Mouse (Mus musculus): ENCODE results near the gene Olfr1380. TPM values are rescaled to one million over a fixed set of nuclear protein-coding genes. Genes with fewer than 3 reads are reported as not detected.

Olfr1380 gene
- polyA plus RNA-seq (2015; fragmentation: Nextera tagmentation; extraction: Ambion mirVana): not detected in 2 replicates

DNA sequence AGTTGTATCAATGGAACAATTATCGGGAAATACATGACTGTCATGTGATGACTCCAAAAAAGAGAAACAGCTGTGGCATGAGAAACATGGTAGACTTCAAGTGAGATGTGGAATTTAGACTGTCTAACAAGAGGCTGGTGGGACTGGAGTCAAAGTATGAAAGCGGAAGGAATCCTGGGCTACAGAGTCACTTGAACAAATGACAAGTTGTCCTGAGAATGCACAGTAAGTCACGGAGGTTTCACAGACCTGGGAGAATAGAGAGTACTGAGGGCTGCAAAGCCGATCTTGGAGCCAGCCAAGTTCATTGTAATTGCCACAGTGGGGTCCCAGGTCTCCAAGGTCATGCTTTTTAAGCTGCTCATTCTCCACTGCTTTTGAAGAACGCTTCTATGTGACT, at the start of gene Olfr1380:
Gene Olfr1380 (plus strand): TSS at position 301 of the 400 bp plus-strand sequence.

DNA sequence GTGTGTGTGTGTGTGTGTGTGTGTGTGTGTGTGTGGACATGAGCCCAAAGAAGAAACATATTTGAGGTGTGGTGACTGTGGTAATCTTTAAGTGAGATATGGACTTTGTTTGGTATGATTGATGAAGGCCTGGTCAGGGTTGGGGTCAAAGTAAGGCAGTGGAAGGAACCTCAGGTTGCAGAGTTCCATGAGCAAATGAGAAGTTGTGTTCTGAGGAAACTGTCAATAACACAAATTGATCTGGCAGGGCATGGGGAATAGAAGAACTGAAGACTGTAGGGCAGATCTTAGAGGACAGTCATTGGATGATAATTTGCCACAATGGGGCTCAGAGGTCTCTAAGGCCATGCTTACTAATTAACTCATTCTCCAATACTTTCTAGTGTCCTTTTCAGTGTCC, 37.3 kb upstream of the Olfr1380 start, which contains the start of gene Olfr1383:
Gene Olfr1383 (plus strand): TSS at position 301 of the 400 bp plus-strand sequence.

DNA sequence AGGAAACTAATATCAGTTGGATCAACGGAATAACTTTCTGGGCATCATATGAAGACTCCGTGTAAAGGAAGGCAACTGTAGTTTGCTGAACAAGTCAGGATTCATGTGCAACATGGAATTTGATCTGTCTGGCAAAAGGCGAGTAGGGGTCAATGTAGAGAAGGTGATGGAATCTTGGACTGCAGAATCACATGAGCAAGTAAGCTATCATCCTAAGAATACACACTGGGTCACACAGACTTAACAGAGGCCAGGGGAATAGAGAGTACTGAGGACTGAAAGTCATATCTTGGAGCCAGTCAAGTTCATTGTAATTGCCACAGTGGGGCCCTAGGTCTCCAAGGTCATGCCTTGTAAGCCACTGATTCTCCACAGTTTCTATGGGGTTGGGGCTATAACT, 28.7 kb upstream of the Olfr1380 start, which contains the start of gene Olfr1382:
Gene Olfr1382 (plus strand): TSS at position 301 of the 400 bp plus-strand sequence.

DNA sequence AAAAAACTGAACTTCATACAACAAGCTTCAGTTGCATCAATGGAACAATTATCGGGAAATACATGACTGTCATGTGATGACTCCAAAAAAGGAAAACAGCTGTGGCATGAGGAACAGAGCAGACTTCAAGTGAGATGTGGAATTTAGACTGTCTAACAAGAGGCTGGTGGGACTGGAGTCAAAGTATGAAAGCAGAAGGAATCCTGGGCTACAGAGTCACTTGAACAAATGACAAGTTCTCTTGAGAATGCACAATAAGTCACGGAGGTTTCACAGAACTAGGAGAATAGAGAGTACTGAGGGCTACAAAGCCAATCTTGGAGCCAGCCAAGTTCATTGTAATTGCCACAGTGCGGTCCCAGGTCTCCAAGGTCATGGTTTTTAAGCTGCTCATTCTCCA, 13.5 kb upstream of the Olfr1380 start, which contains the start of gene Olfr1381:
Gene Olfr1381 (plus strand): TSS at position 301 of the 400 bp plus-strand sequence.

DNA sequence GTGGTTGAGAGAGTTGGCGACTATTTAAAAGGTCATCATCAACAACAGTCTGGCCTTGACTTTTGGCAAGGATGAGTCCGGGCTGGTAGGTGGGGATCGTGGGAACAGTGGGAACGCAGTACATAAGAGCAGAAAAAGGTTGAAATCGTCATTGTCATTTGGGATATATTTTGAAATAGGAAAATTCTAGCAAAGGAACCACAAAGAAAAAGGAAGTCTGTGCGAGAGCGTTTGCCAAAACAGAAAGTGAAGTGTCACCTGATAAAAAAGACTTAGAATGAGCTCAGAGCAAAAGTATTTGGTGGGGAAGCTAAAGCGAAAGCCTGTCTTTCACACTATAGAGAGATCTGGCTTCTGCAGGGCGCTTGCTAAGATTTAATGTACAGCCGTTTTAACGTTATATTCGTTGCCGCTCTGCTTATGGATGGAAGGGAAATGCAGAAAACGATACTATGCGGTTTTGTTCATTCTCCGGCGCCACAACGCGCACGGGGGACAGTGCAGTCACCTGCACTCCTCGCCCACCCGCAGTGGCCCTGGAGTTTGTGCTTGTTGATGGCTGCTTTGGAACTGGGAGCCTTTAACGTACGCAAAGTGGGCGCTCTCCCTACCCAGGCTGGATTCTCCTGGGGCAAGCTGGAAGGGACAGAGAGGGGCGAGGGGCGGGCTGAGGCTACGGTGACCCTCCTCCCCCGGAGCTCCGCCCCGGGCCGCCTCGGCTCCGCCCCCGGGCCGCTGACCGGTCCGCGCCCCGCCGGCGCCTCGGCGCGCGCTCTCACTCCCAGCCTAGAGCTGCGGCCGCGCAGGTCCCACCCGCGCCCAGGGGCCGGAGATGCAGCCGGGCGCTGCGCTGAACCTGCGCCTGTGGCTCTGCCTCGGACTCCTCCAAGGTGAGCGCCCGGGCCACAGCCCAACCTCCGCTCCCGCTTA, 52.5 kb downstream of the Olfr1380 start, which contains the start of gene Flt4:
Gene Flt4 (plus strand): TSS at position 326 of the 930 bp plus-strand sequence.

Other genes starting within 250 kb of the Olfr1380 start
- gene Olfr1391, start 234.1 kb upstream of the Olfr1380 start, polyA plus RNA-seq (2015; fragmentation: Nextera tagmentation; extraction: Ambion mirVana): not detected in 2 replicates
- not detected in 2 replicates for gene Olfr1390, start 221.7 kb upstream of the Olfr1380 start, polyA plus RNA-seq (2015; fragmentation: Nextera tagmentation; extraction: Ambion mirVana)
- not detected in 2 replicates for gene Olfr1389, start 133.8 kb upstream of the Olfr1380 start, polyA plus RNA-seq (2015; fragmentation: Nextera tagmentation; extraction: Ambion mirVana)
- not detected in 2 replicates for gene Olfr1388, start 120.3 kb upstream of the Olfr1380 start, polyA plus RNA-seq (2015; fragmentation: Nextera tagmentation; extraction: Ambion mirVana)
- not detected in 2 replicates for gene Olfr1387, start 101.5 kb upstream of the Olfr1380 start, polyA plus RNA-seq (2015; fragmentation: Nextera tagmentation; extraction: Ambion mirVana)
- gene Olfr1386, start 91.8 kb upstream of the Olfr1380 start, polyA plus RNA-seq (2015; fragmentation: Nextera tagmentation; extraction: Ambion mirVana): not detected in 2 replicates
- gene Olfr1385, start 67.8 kb upstream of the Olfr1380 start, polyA plus RNA-seq (2015; fragmentation: Nextera tagmentation; extraction: Ambion mirVana): not detected in 2 replicates
- gene Olfr1384, start 50.2 kb upstream of the Olfr1380 start, polyA plus RNA-seq (2015; fragmentation: Nextera tagmentation; extraction: Ambion mirVana): not detected in 2 replicates
- not detected in 2 replicates for gene Olfr1383, start 37.2 kb upstream of the Olfr1380 start, polyA plus RNA-seq (2015; fragmentation: Nextera tagmentation; extraction: Ambion mirVana)
- not detected in 2 replicates for gene Olfr1382, start 28.6 kb upstream of the Olfr1380 start, polyA plus RNA-seq (2015; fragmentation: Nextera tagmentation; extraction: Ambion mirVana)
- gene Olfr1381, start 13.4 kb upstream of the Olfr1380 start, polyA plus RNA-seq (2015; fragmentation: Nextera tagmentation; extraction: Ambion mirVana): not detected in 2 replicates
- 1.0 and 1.1 TPM in 2 replicates for gene Flt4, start 52.4 kb downstream of the Olfr1380 start, polyA plus RNA-seq (2015; fragmentation: Nextera tagmentation; extraction: Ambion mirVana)
- 0.48 TPM in 1 of 2 replicates, not detected in the other for gene Scgb3a1, start 106.7 kb downstream of the Olfr1380 start, polyA plus RNA-seq (2015; fragmentation: Nextera tagmentation; extraction: Ambion mirVana)
- 20.9 and 26.0 TPM in 2 replicates for gene Cnot6, start 155.8 kb downstream of the Olfr1380 start, polyA plus RNA-seq (2015; fragmentation: Nextera tagmentation; extraction: Ambion mirVana)
- gene Gfpt2, start 237.3 kb downstream of the Olfr1380 start, polyA plus RNA-seq (2015; fragmentation: Nextera tagmentation; extraction: Ambion mirVana): 15.9 and 18.1 TPM in 2 replicates

Measured in urinary bladder, postnatal 0 days (tissue).